Mouse (Mus musculus) myocyte (in vitro differentiated cells): Measurements from ENCODE around the gene Rps27a. TPM values are rescaled to one million over a fixed set of nuclear protein-coding genes. Genes with fewer than 3 reads are reported as not detected.
"Not testable (repeated sequence)": the region's sequence is repeated elsewhere in the genome, so short reads cannot be mapped to it uniquely, and the experiment has no call there.

ENCODE experiments used
- H3K27me3 ChIP-seq: one replicate; pipeline ENCODE4 v1.6.1; 2011; ENCODE audit not compliant: control insufficient read depth, insufficient read depth, insufficient read length
- H3K36me3 ChIP-seq: one replicate; pipeline ENCODE4 v1.6.1; 2011; ENCODE audit not compliant: control insufficient read depth, insufficient read depth
- H3K4me2 ChIP-seq: one replicate; pipeline ENCODE4 v1.6.1; 2011; ENCODE audit warnings: low read depth, control low read depth
- H3K4me3 ChIP-seq: one replicate; pipeline ENCODE4 v1.5.1; 2011; ENCODE audit warnings: mild to moderate bottlenecking, control low read depth, moderate library complexity
- H3K79me2 ChIP-seq: one replicate; pipeline ENCODE4 v1.6.1; 2011; ENCODE audit not compliant: control insufficient read depth, insufficient read depth
- H3ac ChIP-seq: one replicate; pipeline ENCODE4 v1.6.1; 2011; ENCODE audit not compliant: control insufficient read depth, insufficient read length
- CEBPB ChIP-seq: IDR thresholded peaks from 2 replicates; pipeline ENCODE4 v1.6.1; 2011; ENCODE audit warnings: mild to moderate bottlenecking, moderate library complexity; ENCODE audit not compliant: poor library complexity, insufficient read depth, severe bottlenecking
- E2F4 ChIP-seq: IDR thresholded peaks from one replicate; pipeline ENCODE4 v1.6.1; 2011; ENCODE audit warnings: mild to moderate bottlenecking, control low read depth, moderate library complexity; ENCODE audit not compliant: insufficient read depth
- MAX ChIP-seq: IDR thresholded peaks from one replicate; pipeline ENCODE4 v1.6.1; 2011; ENCODE audit warnings: low read depth, mild to moderate bottlenecking, control low read depth
- MYOD1 ChIP-seq, 3 experiments: IDR thresholded peaks; one replicate each; pipeline ENCODE4 v1.6.1; 2011; ENCODE audit warnings: control low read depth in 2 of 3, low read depth in 2 of 3, mild to moderate bottlenecking in 2 of 3, moderate library complexity in 1 of 3; ENCODE audit not compliant: insufficient read length in 2 of 3, control insufficient read depth in 1 of 3
- MYOG ChIP-seq, 3 experiments: IDR thresholded peaks; one replicate each; pipeline ENCODE4 v1.6.1; 2011; ENCODE audit warnings: control low read depth in 2 of 3, low read depth in 2 of 3, mild to moderate bottlenecking in 2 of 3; ENCODE audit not compliant: insufficient read length in 2 of 3, control insufficient read depth in 1 of 3, insufficient read depth in 1 of 3
- POLR2A ChIP-seq: IDR thresholded peaks from one replicate; pipeline ENCODE4 v1.6.1; 2011; ENCODE audit warnings: low read depth, mild to moderate bottlenecking, control low read depth, moderate library complexity; ENCODE audit not compliant: insufficient read length
- POLR2AphosphoS2 ChIP-seq: IDR thresholded peaks from one replicate; pipeline ENCODE4 v1.6.1; 2011; ENCODE audit warnings: low read depth, control low read depth; ENCODE audit not compliant: insufficient read length
- REST ChIP-seq: IDR thresholded peaks from one replicate; pipeline ENCODE4 v1.6.1; 2011; ENCODE audit warnings: mild to moderate bottlenecking, control low read depth, moderate library complexity; ENCODE audit not compliant: insufficient read depth, insufficient read length
- SRF ChIP-seq: IDR thresholded peaks from one replicate; pipeline ENCODE4 v1.6.1; 2011; ENCODE audit warnings: low read depth; ENCODE audit not compliant: control insufficient read depth, insufficient read length
- TCF12 ChIP-seq: IDR thresholded peaks from one replicate; pipeline ENCODE4 v1.6.1; 2011; ENCODE audit warnings: mild to moderate bottlenecking, control low read depth; ENCODE audit not compliant: poor library complexity, insufficient read depth, severe bottlenecking
- TCF3 ChIP-seq: IDR thresholded peaks from one replicate; pipeline ENCODE4 v1.6.1; 2011; ENCODE audit warnings: low read depth, control low read depth; ENCODE audit not compliant: insufficient read length
- USF1 ChIP-seq: IDR thresholded peaks from one replicate; pipeline ENCODE4 v1.6.1; 2011; ENCODE audit warnings: low read depth, mild to moderate bottlenecking, control low read depth, moderate library complexity
- polyA plus RNA-seq: library from polyadenylated mRNA; unstranded; fragments of >200 nt; fragmentation: generic; extraction: Trizol; gene quantifications from one replicate; pipeline ENCODE4 v1.2.1, GENCODE M21; 2012; ENCODE audit warnings: missing spikeins

Rps27a gene
- polyA plus RNA-seq, 1 experiment, result 1,894 TPM

DNA sequence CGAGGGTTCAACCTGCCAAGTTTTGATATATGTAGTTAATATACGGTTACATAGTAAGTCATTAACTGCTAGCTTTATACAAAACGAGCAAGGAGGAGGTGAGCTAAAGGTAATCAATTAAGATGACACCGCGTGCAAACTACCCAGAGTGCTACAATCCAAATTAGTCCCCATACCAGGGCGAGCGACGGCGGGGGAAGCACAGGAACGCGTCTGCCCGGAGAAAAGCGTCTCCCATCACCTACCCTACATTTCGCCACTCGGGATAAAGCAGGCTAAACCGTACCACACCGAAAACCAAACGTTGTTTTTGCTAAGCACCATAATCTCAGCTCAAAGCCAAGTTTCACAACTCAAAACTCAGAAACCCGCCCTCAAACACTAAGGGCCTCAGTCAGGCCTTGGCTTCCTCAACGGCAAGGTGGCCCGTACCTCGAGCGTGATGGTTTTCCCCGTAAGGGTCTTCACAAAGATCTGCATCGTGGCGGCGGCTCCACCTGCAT is 609 bp downstream of the Rps27a start:
- Histone ChIP-seq H3K27me3 (no peaks in the 10 kb centered on the region), H3K36me3 (peaks cover 23% of the 10 kb centered on the region), H3ac (peak overlapping the region; percentile 16), H3K4me3 (peak overlapping the region; percentile 94), H3K4me2 (peak overlapping the region; percentile 80), H3K79me2 (peaks cover 23% of the 10 kb centered on the region)
- no peak for TF ChIP-seq REST
- TF ChIP-seq POLR2AphosphoS2, result peak; percentile 60

- peak overlapping the region; percentile 16 for H3ac ChIP-seq
- peaks cover 23% of the 10 kb centered on the region for H3K36me3 ChIP-seq
- peak overlapping the region; percentile 80 for H3K4me2 ChIP-seq
- H3K4me3 ChIP-seq, result peak overlapping the region; percentile 94
- no peaks in the 10 kb centered on the region for H3K27me3 ChIP-seq
- peaks cover 23% of the 10 kb centered on the region for H3K79me2 ChIP-seq
- TF ChIP-seq CEBPB, result no peak
- TF ChIP-seq TCF12, result no peak
- TF ChIP-seq POLR2AphosphoS2, result no peak
- no peak for TF ChIP-seq USF1
- TF ChIP-seq MYOD1 (IDR thresholded peaks at IDR 0.05; ENCODE audit: control insufficient read depth in 1 of 3, insufficient read length in 2 of 3, low read depth in 2 of 3), result no peak
- TF ChIP-seq TCF3, result no peak
- TF ChIP-seq MAX, result no peak
- no peak for TF ChIP-seq MYOG (IDR thresholded peaks at IDR 0.05; ENCODE audit: control insufficient read depth in 1 of 3, insufficient read depth in 1 of 3, insufficient read length in 2 of 3, low read depth in 2 of 3)
- TF ChIP-seq POLR2A, result no peak
- no peak for TF ChIP-seq REST
- no peak for TF ChIP-seq SRF
- TF ChIP-seq E2F4, result no peak
Measured at GRCm38 (mm10) chr11:29546762-29547161, 1.1 kb downstream of the Rps27a start.

GRCm38 (mm10) chr11:29546297-29546696 is 1.6 kb downstream of the Rps27a start:
- Histone ChIP-seq H3K36me3 (peaks cover 26% of the 10 kb centered on the region), H3K4me2 (peak overlapping the region; percentile 80), H3K4me3 (peak overlapping the region; percentile 94), H3K79me2 (peaks cover 23% of the 10 kb centered on the region)
- H3ac ChIP-seq, H3K27me3 ChIP-seq: not testable (repeated sequence)
- TF ChIP-seq POLR2AphosphoS2, result peak; percentile 39

GRCm38 (mm10) chr11:29545150-29545752 is 2.7 kb downstream of the Rps27a start:
- H3ac ChIP-seq, H3K27me3 ChIP-seq, H3K4me2 ChIP-seq, H3K4me3 ChIP-seq: not testable (repeated sequence)
- Histone ChIP-seq H3K79me2 (peaks cover 23% of the 10 kb centered on the region), H3K36me3 (peaks cover 37% of the 10 kb centered on the region)

DNA sequence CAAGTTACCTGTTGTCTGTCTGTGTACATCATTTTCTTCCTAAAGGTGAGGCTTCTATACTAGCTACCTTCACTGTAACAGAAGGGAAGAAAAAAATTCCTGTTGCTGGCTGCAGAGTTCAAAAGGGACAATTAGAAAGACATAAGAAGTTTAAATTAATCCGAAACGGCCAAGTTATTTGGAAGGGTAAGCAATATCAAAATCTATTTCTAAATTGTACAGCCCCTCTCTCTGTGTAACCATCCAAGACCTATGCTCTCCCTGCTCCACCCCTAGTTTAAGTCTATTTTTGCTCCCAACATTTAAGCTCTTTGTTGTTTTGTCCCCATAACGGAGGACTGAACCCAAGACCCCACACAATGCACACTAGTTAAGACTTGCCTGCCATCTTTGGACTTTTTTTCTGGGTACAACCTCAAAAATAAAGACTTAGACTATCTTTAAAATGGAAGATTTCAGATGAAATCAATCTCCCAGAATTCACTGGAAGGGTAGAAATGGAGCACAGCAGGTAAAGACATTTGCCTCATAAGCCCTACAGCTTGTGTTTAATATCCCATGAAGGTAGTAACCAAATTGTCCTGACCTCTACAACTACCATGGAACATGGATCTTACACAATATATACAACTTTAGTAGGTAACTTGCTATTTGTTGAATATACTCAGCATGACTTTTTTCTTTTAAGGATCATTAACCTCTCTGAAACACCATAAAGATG is 3.5 kb downstream of the Rps27a start:
- peaks cover 45% of the 10 kb centered on the region for H3K36me3 ChIP-seq

More for the DNA sequence above, 3.5 kb downstream of the Rps27a start:
- Histone ChIP-seq H3K27me3 (no peaks in the 10 kb centered on the region), H3ac (no peak overlapping the region), H3K4me3 (no peak overlapping the region), H3K4me2 (no peak overlapping the region), H3K79me2 (peaks cover 23% of the 10 kb centered on the region)
- TF ChIP-seq MYOG (IDR thresholded peaks at IDR 0.05; ENCODE audit: control insufficient read depth in 1 of 3, insufficient read depth in 1 of 3, insufficient read length in 2 of 3, low read depth in 2 of 3), result no peak
- no peak for TF ChIP-seq E2F4
- TF ChIP-seq REST, result no peak
- no peak for TF ChIP-seq POLR2A
- TF ChIP-seq MYOD1 (IDR thresholded peaks at IDR 0.05; ENCODE audit: control insufficient read depth in 1 of 3, insufficient read length in 2 of 3, low read depth in 2 of 3), result no peak
- TF ChIP-seq POLR2AphosphoS2, result no peak
- TF ChIP-seq SRF, result no peak
- TF ChIP-seq CEBPB, result no peak
